Mouse (Mus musculus) cerebellum, adult 2 months (tissue): Measurements from ENCODE around the gene Fhl5.

Source experiments
- CTCF ChIP-seq: fragments of 200-500 bp; IDR thresholded peaks from 2 replicates; pipeline ENCODE4 v1.5.1; 2011; ENCODE audit warnings: low read depth, mild to moderate bottlenecking, control low read depth, low read length, moderate library complexity, borderline replicate concordance; ENCODE audit not compliant: insufficient read depth
- POLR2A ChIP-seq: fragments of 200-500 bp; IDR thresholded peaks from 2 replicates; pipeline ENCODE4 v1.6.1; 2011; ENCODE audit warnings: low read length, control low read depth, borderline replicate concordance; ENCODE audit not compliant: insufficient read depth

DNA sequence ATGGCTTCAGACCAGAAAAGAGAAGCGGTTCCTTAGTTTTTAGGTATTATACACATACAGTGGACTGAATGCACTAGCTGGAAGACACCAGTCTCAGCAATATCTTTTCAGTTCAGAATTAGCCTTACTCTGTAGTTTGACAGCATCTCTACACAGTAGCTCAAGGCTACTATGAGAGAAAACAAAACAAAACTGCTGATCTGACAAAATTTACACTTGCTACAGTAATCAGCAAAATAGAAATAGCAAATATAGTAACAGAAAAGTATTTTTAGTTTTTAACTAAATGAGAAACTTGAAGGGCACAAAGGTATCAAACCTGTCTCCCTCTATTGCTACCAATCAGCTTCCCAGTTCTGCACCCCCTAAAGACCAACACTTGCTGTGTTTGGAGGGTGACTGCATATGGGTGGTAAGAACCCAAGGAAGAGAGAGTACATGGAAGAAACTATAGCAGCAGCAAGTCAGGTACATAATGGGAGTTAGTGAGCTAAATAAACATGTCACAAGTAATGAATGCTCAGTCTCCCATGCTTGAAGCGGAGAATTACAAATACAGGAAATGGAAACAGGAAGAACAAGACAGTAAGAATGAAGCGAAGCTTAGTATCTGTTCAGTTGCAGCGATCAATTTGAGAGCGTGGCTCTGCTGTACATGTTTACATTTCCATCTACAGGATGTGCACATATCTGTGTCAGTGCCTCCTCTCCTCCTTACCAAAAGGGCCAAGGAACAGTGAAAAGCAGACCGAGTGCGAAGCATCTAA, 30.4 kb upstream of the Fhl5 start:
- no peak for TF ChIP-seq CTCF
- TF ChIP-seq POLR2A, result no peak
